Mouse (Mus musculus): ENCODE data around the gene Gpr63. TPM values are rescaled to one million over a fixed set of nuclear protein-coding genes. Genes with fewer than 3 reads are reported as not detected.
"Not testable (repeated sequence)": the region's sequence is repeated elsewhere in the genome, so short reads cannot be mapped to it uniquely, and the experiment has no call there.

Gene Gpr63
- total RNA-seq, 2 experiments from 2014 or later: 2.0 to 4.3 TPM

DNA sequence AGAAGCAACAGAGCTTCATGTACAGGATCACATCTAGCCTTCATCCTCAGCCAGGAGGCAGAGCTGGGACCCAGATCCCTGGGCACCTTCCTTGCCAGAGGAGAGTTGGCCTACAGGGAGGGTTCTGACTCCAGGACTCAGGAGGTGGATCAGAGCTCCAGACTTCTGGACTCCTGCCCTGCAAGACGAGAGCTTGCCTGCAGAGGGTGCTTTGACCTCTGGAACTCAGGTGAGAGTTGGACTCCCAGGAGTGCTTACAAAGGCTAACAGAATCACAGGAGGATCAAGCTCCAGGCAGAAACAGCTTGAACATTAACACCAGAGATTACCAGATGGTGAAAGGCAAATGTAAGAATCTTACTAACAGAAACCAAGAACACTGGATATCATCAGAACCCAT, 89.3 kb downstream of the Gpr63 start:
- DNase-seq (ENCODE audit: low spot score in 2 of 2): not testable (repeated sequence)

Other genes with a start within 250 kb of the Gpr63 start
- 1 to 10 TPM; 5.0 to 5.9 TPM for gene Klhl32, start 115.3 kb upstream of the Gpr63 start, total RNA-seq (2021)
- 10 to 100 TPM; 36.5 to 48.7 TPM for gene Ndufaf4, start 68.3 kb upstream of the Gpr63 start, total RNA-seq (2021)